Mouse (Mus musculus): Measurements from ENCODE around the gene Cdk5r1. TPM values are rescaled to one million over a fixed set of nuclear protein-coding genes. Genes with fewer than 3 reads are reported as not detected.

Cdk5r1 gene
- total and polyA plus RNA-seq, 3 experiments = 1.1 to 1.2 TPM; not detected in 1

GRCm38 (mm10) chr11:80503281-80503680, 26.5 kb downstream of the Cdk5r1 start:
- Histone ChIP-seq H3K9ac (ENCODE audit: control insufficient read depth, low read depth, low read length, poor library complexity, severe bottlenecking) (no peak overlapping the region), H3K27ac (ENCODE audit: control insufficient read depth, low read depth, low read length) (no peak overlapping the region), H3K9me3 (replicated peaks; ENCODE audit: insufficient read depth, low read length) (no peaks in the 10 kb centered on the region), H3K4me3 (ENCODE audit: control insufficient read depth in 1 of 2, insufficient read depth in 1 of 2, low read depth in 2 of 2, low read length in 2 of 2) (no peak overlapping the region), H3K79me2 (ENCODE audit: control insufficient read depth, insufficient read depth, low read length, poor library complexity) (no peaks in the 10 kb centered on the region), H3K27me3 (ENCODE audit: control insufficient read depth in 1 of 2, insufficient read depth in 2 of 2, low read length in 2 of 2) (no peaks in the 10 kb centered on the region), H3K36me3 (ENCODE audit: control insufficient read depth in 1 of 2, insufficient read depth in 2 of 2, low read length in 2 of 2) (no peaks in the 10 kb centered on the region), H3K4me1 (ENCODE audit: control insufficient read depth in 1 of 2, insufficient read depth in 2 of 2, low read length in 2 of 2) (no peaks in the 10 kb centered on the region)
- DNase-seq (ENCODE audit: low read depth, low spot score) = no peak
- TF ChIP-seq E2F4 (IDR thresholded peaks at IDR 0.05; ENCODE audit: borderline replicate concordance, low read depth, low read length) (no peak), CHD2 (IDR thresholded peaks at IDR 0.05; ENCODE audit: low read length) (no peak), UBTF (IDR thresholded peaks at IDR 0.05; ENCODE audit: borderline replicate concordance, insufficient read depth, low read depth, low read length) (no peak), CTCF (IDR thresholded peaks at IDR 0.05 in 2 of 3, conservative IDR thresholded peaks at IDR 0.05 in 1 of 3; ENCODE audit: control insufficient read depth in 1 of 3, insufficient read depth in 1 of 3, low read depth in 2 of 3, low read length in 3 of 3, poor library complexity in 1 of 3, severe bottlenecking in 1 of 3) (no peak), JUND (IDR thresholded peaks at IDR 0.05; ENCODE audit: low read depth, low read length) (no peak), MAZ (IDR thresholded peaks at IDR 0.05; ENCODE audit: low read depth, low read length) (no peak), SMC3 (IDR thresholded peaks at IDR 0.05; ENCODE audit: low read depth, low read length) (no peak), RCOR1 (IDR thresholded peaks at IDR 0.05; ENCODE audit: low read depth, low read length) (no peak), MAFK (IDR thresholded peaks at IDR 0.05; ENCODE audit: borderline replicate concordance, low read depth, low read length) (no peak), ETS1 (IDR thresholded peaks at IDR 0.05; ENCODE audit: low read depth, low read length) (no peak), RAD21 (IDR thresholded peaks at IDR 0.05; ENCODE audit: low read depth, low read length) (no peak), NRF1 (IDR thresholded peaks at IDR 0.05; ENCODE audit: insufficient read depth, low read depth, low read length, poor library complexity, severe bottlenecking) (no peak)

- Histone ChIP-seq H3K79me2 (ENCODE audit: control insufficient read depth, insufficient read depth, low read length, poor library complexity) (no peaks in the 10 kb centered on the region), H3K4me3 (ENCODE audit: control insufficient read depth in 1 of 2, insufficient read depth in 1 of 2, low read depth in 2 of 2, low read length in 2 of 2) (no peak overlapping the region), H3K27ac (ENCODE audit: control insufficient read depth, low read depth, low read length) (no peak overlapping the region), H3K9ac (ENCODE audit: control insufficient read depth, low read depth, low read length, poor library complexity, severe bottlenecking) (no peak overlapping the region), H3K27me3 (ENCODE audit: control insufficient read depth in 1 of 2, insufficient read depth in 2 of 2, low read length in 2 of 2) (no peaks in the 10 kb centered on the region), H3K36me3 (ENCODE audit: control insufficient read depth in 1 of 2, insufficient read depth in 2 of 2, low read length in 2 of 2) (no peaks in the 10 kb centered on the region), H3K9me3 (replicated peaks; ENCODE audit: insufficient read depth, low read length) (no peaks in the 10 kb centered on the region), H3K4me1 (ENCODE audit: control insufficient read depth in 1 of 2, insufficient read depth in 2 of 2, low read length in 2 of 2) (no peaks in the 10 kb centered on the region)
- TF ChIP-seq JUND (IDR thresholded peaks at IDR 0.05; ENCODE audit: low read depth, low read length) (no peak), TCF12 (IDR thresholded peaks at IDR 0.05; ENCODE audit: low read depth, low read length) (no peak), CHD1 (IDR thresholded peaks at IDR 0.05; ENCODE audit: low read depth, low read length) (no peak), SIN3A (IDR thresholded peaks at IDR 0.05; ENCODE audit: low read length) (no peak), MYC (IDR thresholded peaks at IDR 0.05; ENCODE audit: low read depth, low read length) (no peak), UBTF (IDR thresholded peaks at IDR 0.05; ENCODE audit: borderline replicate concordance, insufficient read depth, low read depth, low read length) (no peak), ZC3H11A (IDR thresholded peaks at IDR 0.05; ENCODE audit: low read depth, low read length) (no peak), MAZ (IDR thresholded peaks at IDR 0.05; ENCODE audit: low read depth, low read length) (no peak), POLR2AphosphoS5 (IDR thresholded peaks at IDR 0.05; ENCODE audit: borderline replicate concordance, low read depth, low read length) (no peak), GABPA (IDR thresholded peaks at IDR 0.05; ENCODE audit: low read depth, low read length) (no peak), GATA1 (IDR thresholded peaks at IDR 0.05; ENCODE audit: low read depth, low read length) (no peak), MYB (IDR thresholded peaks at IDR 0.05; ENCODE audit: low read depth, low read length) (no peak), ZKSCAN1 (IDR thresholded peaks at IDR 0.05; ENCODE audit: low read depth, low read length) (no peak), BHLHE40 (IDR thresholded peaks at IDR 0.05; ENCODE audit: borderline replicate concordance, low read depth, low read length) (no peak)
- DNase-seq (ENCODE audit: low read depth, low spot score) = no peak
Measured at GRCm38 (mm10) chr11:80503726-80504452, 27.1 kb downstream of the Cdk5r1 start.

All from MEL (cell line).